Mouse (Mus musculus) intestine, postnatal 0 days (tissue): ENCODE data around the gene Serpinf1. TPM values are rescaled to one million over a fixed set of nuclear protein-coding genes. Genes with fewer than 3 reads are reported as not detected.

Source experiments
- ATAC-seq: fragments of 200-750 bp; cut with Nextera tagmentation; 2 replicates; pipeline ENCODE4 v1.8.0; 2017; ENCODE audit warnings: mild to moderate bottlenecking, moderate TSS enrichment, moderate library complexity
- H3K27ac ChIP-seq: fragments of 300-500 bp; sonication (generic); 2 replicates; pipeline ENCODE4 v1.5.1; 2014; ENCODE audit warnings: mild to moderate bottlenecking, low read depth, low read length, moderate library complexity
- H3K27me3 ChIP-seq: fragments of 300-500 bp; sonication (generic); replicated peaks from 2 replicates; pipeline ENCODE4 v1.6.1; 2014; ENCODE audit warnings: low read length, mixed read lengths; ENCODE audit not compliant: control insufficient read depth, insufficient read depth
- H3K36me3 ChIP-seq: fragments of 300-500 bp; sonication (generic); 2 replicates; pipeline ENCODE4 v1.6.1; 2014; ENCODE audit warnings: mild to moderate bottlenecking, moderate library complexity; ENCODE audit not compliant: control insufficient read depth, insufficient read depth
- H3K4me1 ChIP-seq: fragments of 300-500 bp; sonication (generic); replicated peaks from 2 replicates; pipeline ENCODE4 v1.6.1; 2014; ENCODE audit warnings: antibody characterized with exemption, low read length, mixed read lengths; ENCODE audit not compliant: control insufficient read depth, insufficient read depth
- H3K4me2 ChIP-seq: fragments of 300-500 bp; sonication (generic); replicated peaks from 2 replicates; pipeline ENCODE4 v1.6.1; 2014; ENCODE audit warnings: low read depth, mild to moderate bottlenecking, moderate library complexity
- H3K4me3 ChIP-seq: fragments of 300-500 bp; sonication (generic); 2 replicates; pipeline ENCODE4 v1.5.1; 2014; ENCODE audit warnings: low read depth, low read length
- H3K9ac ChIP-seq: fragments of 300-500 bp; sonication (generic); 2 replicates; pipeline ENCODE4 v1.6.1; 2014; ENCODE audit warnings: mild to moderate bottlenecking, low read depth, low read length
- H3K9me3 ChIP-seq: fragments of 300-500 bp; sonication (generic); 2 replicates; pipeline ENCODE4 v1.6.1; 2016; ENCODE audit warnings: mixed run types; ENCODE audit not compliant: control insufficient read depth
- CTCF ChIP-seq: sonication (generic); IDR thresholded peaks from 2 replicates; pipeline ENCODE4 v1.5.1; 2016; ENCODE audit warnings: low read depth, mild to moderate bottlenecking, control low read depth, antibody characterized with exemption, moderate library complexity
- WGBS: fragments of 180-500 bp; shearing (Covaris S2); extraction: QIAGEN DNeasy Blood & Tissue Kit; methylation state at CpG from one replicate; pipeline ENCODE4 v1.1.7; 2014; 5-methylcytosine and 5-hydroxymethylcytosine counted together
- polyA plus RNA-seq: library from polyadenylated mRNA; unstranded; fragments of >200 nt; fragmentation: Nextera tagmentation; extraction: Ambion mirVana; gene quantifications from 2 replicates; pipeline ENCODE4 v1.2.1, GENCODE M21; 2015

Serpinf1 gene
- polyA plus RNA-seq, 1 experiment from 2014 or later: 20.7 TPM

- 89% methylated on average over 31 of the region's 31 CpGs for WGBS
- no peak overlapping the region for H3K27ac ChIP-seq
- peak overlapping the region; percentile 98 for H3K4me2 ChIP-seq
- no peaks in the 10 kb centered on the region for H3K9me3 ChIP-seq
- no peak overlapping the region for H3K9ac ChIP-seq
- TF ChIP-seq CTCF: no peak
- no peaks in the 10 kb centered on the region for H3K27me3 ChIP-seq
- ATAC-seq: no peak
- H3K4me3 ChIP-seq: peak overlapping the region; percentile 71
- H3K36me3 ChIP-seq: peaks cover 40% of the 10 kb centered on the region
- H3K4me1 ChIP-seq: no peaks in the 10 kb centered on the region
Measured at GRCm38 (mm10) chr11:75452812-75453557, 30.5 kb upstream of the Serpinf1 start.

- 87% methylated on average over 8 of the region's 8 CpGs for WGBS
- peak overlapping the region; percentile 98; the same call in 1 of the 2 replicates for H3K4me2 ChIP-seq
- H3K27ac ChIP-seq: no peak overlapping the region
- no peaks in the 10 kb centered on the region for H3K9me3 ChIP-seq
- H3K4me1 ChIP-seq: no peaks in the 10 kb centered on the region
- peaks cover 48% of the 10 kb centered on the region for H3K36me3 ChIP-seq
- ATAC-seq: no peak
- no peaks in the 10 kb centered on the region for H3K27me3 ChIP-seq
- no peak overlapping the region for H3K4me3 ChIP-seq
- no peak for TF ChIP-seq CTCF
- no peak overlapping the region for H3K9ac ChIP-seq
Measured at GRCm38 (mm10) chr11:75452081-75452480, 29.6 kb upstream of the Serpinf1 start.

GRCm38 (mm10) chr11:75450936-75451335 is 28.4 kb upstream of the Serpinf1 start:
- Histone ChIP-seq H3K4me2 (peak overlapping the region; percentile 40), H3K4me1 (no peaks in the 10 kb centered on the region), H3K27ac (no peak overlapping the region), H3K36me3 (peaks cover 56% of the 10 kb centered on the region), H3K27me3 (no peaks in the 10 kb centered on the region), H3K9me3 (no peaks in the 10 kb centered on the region), H3K4me3 (no peak overlapping the region), H3K9ac (no peak overlapping the region)
- no peak for TF ChIP-seq CTCF
- 86% methylated on average over 15 of the region's 15 CpGs for WGBS
- no peak for ATAC-seq

GRCm38 (mm10) chr11:75450304-75450908 is 27.9 kb upstream of the Serpinf1 start:
- H3K4me2 ChIP-seq: peak overlapping the region; percentile 40
- H3K27ac ChIP-seq: no peak overlapping the region
- no peaks in the 10 kb centered on the region for H3K4me1 ChIP-seq
- TF ChIP-seq CTCF: no peak
- H3K4me3 ChIP-seq: no peak overlapping the region
- H3K9ac ChIP-seq: no peak overlapping the region
- WGBS: 72% methylated on average over 8 of the region's 8 CpGs
- H3K9me3 ChIP-seq: no peaks in the 10 kb centered on the region
- H3K27me3 ChIP-seq: no peaks in the 10 kb centered on the region
- ATAC-seq: no peak
- H3K36me3 ChIP-seq: peaks cover 61% of the 10 kb centered on the region

- no peak for ATAC-seq
- Histone ChIP-seq H3K9ac (no peak overlapping the region), H3K9me3 (no peaks in the 10 kb centered on the region), H3K4me3 (no peak overlapping the region), H3K4me1 (no peaks in the 10 kb centered on the region), H3K27me3 (no peaks in the 10 kb centered on the region), H3K36me3 (peaks cover 68% of the 10 kb centered on the region), H3K4me2 (0 out of 2 replicates have a peak overlapping the region, but pooled peaks have one; percentile 17), H3K27ac (no peak overlapping the region)
- 54% methylated on average over 7 of the region's 7 CpGs for WGBS
- TF ChIP-seq CTCF: no peak
Measured at GRCm38 (mm10) chr11:75449695-75450094, 27.2 kb upstream of the Serpinf1 start.

- no peak for TF ChIP-seq CTCF
- no peaks in the 10 kb centered on the region for H3K9me3 ChIP-seq
- H3K27ac ChIP-seq: no peak overlapping the region; the same call in 1 of the 2 replicates
- H3K4me3 ChIP-seq: no peak overlapping the region
- H3K4me1 ChIP-seq: no peaks in the 10 kb centered on the region
- no peak overlapping the region for H3K4me2 ChIP-seq
- no peak overlapping the region for H3K9ac ChIP-seq
- peaks cover 80% of the 10 kb centered on the region for H3K36me3 ChIP-seq
- H3K27me3 ChIP-seq: no peaks in the 10 kb centered on the region
- WGBS: 80% methylated on average over 3 of the region's 3 CpGs
- ATAC-seq: no peak
Measured at GRCm38 (mm10) chr11:75448575-75448974, 26.1 kb upstream of the Serpinf1 start.
